Mouse (Mus musculus) liver, embryonic 14.5 days (tissue): ENCODE results near the gene Pgp.

Experiments used
- CTCF ChIP-seq: IDR thresholded peaks from 2 replicates; pipeline ENCODE4 v1.5.1; 2016; ENCODE audit warnings: antibody characterized with exemption, low read depth, control low read depth
- EP300 ChIP-seq: IDR thresholded peaks from 2 replicates; pipeline ENCODE4 v1.6.1; 2016; ENCODE audit warnings: antibody characterized with exemption, low read depth

GRCm38 (mm10) chr17:24506332-24507070, 36.3 kb downstream of the Pgp start:
- no peak for TF ChIP-seq CTCF
- TF ChIP-seq EP300, result no peak
